Mouse (Mus musculus) stomach, embryonic 14.5 days (tissue): ENCODE measurements around the gene Ap1s2. TPM values are rescaled to one million over a fixed set of nuclear protein-coding genes. Genes with fewer than 3 reads are reported as not detected.
A peak's percentile ranks its signal among the peaks of the same experiment; 100 is the strongest.

Experiments
- ATAC-seq: fragments of 200-750 bp; cut with Nextera tagmentation; 2 replicates; pipeline ENCODE4 v1.8.0; 2017; ENCODE audit warnings: low read depth, moderate TSS enrichment; ENCODE audit not compliant: insufficient number of reproducible peaks, insufficient read depth, low FRiP score
- H3K27ac ChIP-seq: fragments of 300-500 bp; sonication (generic); 2 replicates; pipeline ENCODE4 v1.5.1; 2014; ENCODE audit warnings: mild to moderate bottlenecking, low read length, moderate library complexity, mixed read lengths
- H3K27me3 ChIP-seq: fragments of 300-500 bp; sonication (generic); 2 replicates; pipeline ENCODE4 v1.6.1; 2014; ENCODE audit warnings: low read length, control low read depth, mixed read lengths; ENCODE audit not compliant: control insufficient read depth, insufficient read depth
- H3K36me3 ChIP-seq: fragments of 300-500 bp; sonication (generic); 2 replicates; pipeline ENCODE4 v1.6.1; 2014; ENCODE audit warnings: mild to moderate bottlenecking, control low read depth, low read length, moderate library complexity, mixed read lengths; ENCODE audit not compliant: control insufficient read depth, insufficient read depth
- H3K4me1 ChIP-seq: fragments of 300-500 bp; sonication (generic); 2 replicates; pipeline ENCODE4 v1.6.1; 2014; ENCODE audit warnings: low read length, control low read depth, mixed read lengths; ENCODE audit not compliant: control insufficient read depth, insufficient read depth
- H3K4me2 ChIP-seq: fragments of 300-500 bp; sonication (generic); replicated peaks from 2 replicates; pipeline ENCODE4 v1.6.1; 2014; ENCODE audit warnings: low read depth, low read length, control low read depth
- H3K4me3 ChIP-seq: fragments of 300-500 bp; sonication (generic); 2 replicates; pipeline ENCODE4 v1.5.1; 2014; ENCODE audit warnings: low read depth, low read length, control low read depth
- H3K9ac ChIP-seq: fragments of 300-500 bp; sonication (generic); replicated peaks from 2 replicates; pipeline ENCODE4 v1.6.1; 2014; ENCODE audit warnings: low read depth, mild to moderate bottlenecking, control low read depth, low read length, moderate library complexity, mixed read lengths
- H3K9me3 ChIP-seq: fragments of 300-500 bp; sonication (generic); 2 replicates; pipeline ENCODE4 v1.6.1; 2016; ENCODE audit warnings: low read depth, low read length, control low read depth; ENCODE audit not compliant: control insufficient read depth
- WGBS: fragments of 180-500 bp; shearing (Covaris S2); extraction: QIAGEN DNeasy Blood & Tissue Kit; methylation state at CpG from one replicate; pipeline ENCODE4 v1.1.7; 2014; 5-methylcytosine and 5-hydroxymethylcytosine counted together
- polyA plus RNA-seq: library from polyadenylated mRNA; unstranded; fragments of >200 nt; fragmentation: Nextera tagmentation; extraction: Ambion mirVana; gene quantifications from 2 replicates; pipeline ENCODE4 v1.2.1, GENCODE M21; 2014

Ap1s2 gene
- polyA plus RNA-seq, 1 experiment from 2014 or later = 21.3 TPM

DNA sequence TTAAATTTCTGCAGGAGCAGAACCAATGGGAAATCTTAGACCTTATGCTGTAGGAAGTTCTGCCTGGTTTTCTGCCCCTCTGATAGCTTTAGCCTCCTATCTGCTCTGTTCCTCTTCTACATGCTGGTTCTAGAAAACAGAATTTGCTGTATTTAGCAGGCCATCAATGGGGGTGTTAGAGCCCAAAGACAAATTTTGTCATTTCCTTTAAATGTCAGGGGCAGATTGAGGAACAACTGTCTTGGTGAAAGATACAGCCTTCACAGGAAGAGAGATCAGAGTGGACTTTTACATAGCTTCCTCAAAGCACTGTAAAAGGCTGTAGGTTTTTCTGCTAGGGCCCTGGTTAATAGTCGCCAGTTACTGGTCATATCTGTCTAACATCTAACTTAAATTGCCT lies 11.5 kb upstream of the Ap1s2 start:
- no peaks in the 10 kb centered on the region for H3K36me3 ChIP-seq

DNA sequence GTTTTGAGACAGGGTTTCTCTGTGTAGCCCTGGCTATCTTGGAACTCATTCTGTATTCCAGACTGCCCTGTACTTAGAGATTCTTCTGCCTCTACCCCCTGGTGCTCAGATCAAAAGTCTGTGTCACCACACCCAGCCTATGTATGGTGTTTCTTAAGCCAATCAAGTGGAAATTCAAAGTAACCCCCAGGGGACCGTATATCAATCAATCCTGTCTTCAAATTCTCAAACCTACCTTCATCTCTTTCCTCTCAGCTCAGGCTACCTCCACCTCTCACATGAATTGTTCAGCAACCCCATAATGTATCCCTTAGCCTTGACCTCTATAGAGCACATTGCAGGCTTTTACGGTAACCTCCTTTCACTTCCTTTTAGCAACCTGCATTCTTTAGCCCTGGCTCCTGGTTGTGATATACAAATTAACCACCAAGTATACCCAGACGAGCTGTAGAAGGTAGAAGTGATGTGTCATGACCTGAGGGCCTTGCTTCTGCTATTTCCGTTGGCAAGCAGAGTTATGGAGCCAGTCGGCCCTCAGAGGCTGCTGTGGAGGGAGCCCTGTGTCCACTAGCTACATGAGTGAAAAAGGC lies 9.3 kb upstream of the Ap1s2 start:
- Histone ChIP-seq H3K27ac (no peak overlapping the region), H3K9ac (no peak overlapping the region), H3K27me3 (no peaks in the 10 kb centered on the region), H3K4me2 (no peak overlapping the region), H3K4me1 (no peaks in the 10 kb centered on the region), H3K9me3 (no peaks in the 10 kb centered on the region), H3K4me3 (no peak overlapping the region), H3K36me3 (no peaks in the 10 kb centered on the region)
- WGBS = 59% methylated on average over 5 of the region's 5 CpGs
- no peak for ATAC-seq

More for the DNA sequence above, 11.5 kb upstream of the Ap1s2 start:
- Histone ChIP-seq H3K9ac (no peak overlapping the region), H3K4me1 (no peaks in the 10 kb centered on the region), H3K9me3 (no peaks in the 10 kb centered on the region), H3K4me3 (no peak overlapping the region), H3K27me3 (no peaks in the 10 kb centered on the region), H3K27ac (no peak overlapping the region), H3K4me2 (no peak overlapping the region)
- WGBS = 62% methylated on average over 1 of the region's 1 CpGs
- no peak for ATAC-seq

DNA sequence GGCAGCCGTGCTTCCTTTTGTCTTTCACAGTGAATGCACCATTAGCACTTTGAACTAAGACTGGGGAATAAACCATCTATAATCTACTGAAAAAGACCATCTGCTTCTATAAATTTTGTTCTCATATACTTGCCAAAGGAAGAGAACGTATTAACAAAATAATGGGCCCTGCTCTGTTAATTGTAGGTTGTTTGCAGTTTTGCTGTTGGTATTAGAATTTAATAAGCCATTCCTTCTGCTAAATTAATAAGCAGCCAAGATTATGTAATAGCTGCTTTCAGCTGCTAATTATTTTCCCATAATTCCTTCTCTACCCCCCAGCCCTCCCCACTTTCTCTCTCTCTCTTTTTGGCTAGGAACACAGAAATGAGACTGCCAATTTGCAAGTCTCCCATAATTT lies 2.0 kb upstream of the Ap1s2 start:
- Histone ChIP-seq H3K4me2 (no peak overlapping the region), H3K27me3 (no peaks in the 10 kb centered on the region), H3K9ac (no peak overlapping the region), H3K4me3 (no peak overlapping the region), H3K4me1 (no peaks in the 10 kb centered on the region), H3K9me3 (no peaks in the 10 kb centered on the region), H3K27ac (no peak overlapping the region), H3K36me3 (no peaks in the 10 kb centered on the region)
- ATAC-seq = no peak
- 80% methylated on average over 2 of the region's 2 CpGs for WGBS

- Histone ChIP-seq H3K36me3 (no peaks in the 10 kb centered on the region), H3K4me2 (peak overlapping the region; percentile 45), H3K9ac (0 out of 2 replicates have a peak overlapping the region, but pooled peaks have one; percentile 25), H3K9me3 (no peaks in the 10 kb centered on the region), H3K27ac (no peak overlapping the region), H3K4me3 (peak overlapping the region; percentile 46), H3K27me3 (no peaks in the 10 kb centered on the region), H3K4me1 (no peaks in the 10 kb centered on the region)
- 27% methylated on average over 8 of the region's 8 CpGs for WGBS
- ATAC-seq = no peak
Observed at GRCm38 (mm10) chrX:163908003-163908336, 847 bp upstream of the Ap1s2 start.

DNA sequence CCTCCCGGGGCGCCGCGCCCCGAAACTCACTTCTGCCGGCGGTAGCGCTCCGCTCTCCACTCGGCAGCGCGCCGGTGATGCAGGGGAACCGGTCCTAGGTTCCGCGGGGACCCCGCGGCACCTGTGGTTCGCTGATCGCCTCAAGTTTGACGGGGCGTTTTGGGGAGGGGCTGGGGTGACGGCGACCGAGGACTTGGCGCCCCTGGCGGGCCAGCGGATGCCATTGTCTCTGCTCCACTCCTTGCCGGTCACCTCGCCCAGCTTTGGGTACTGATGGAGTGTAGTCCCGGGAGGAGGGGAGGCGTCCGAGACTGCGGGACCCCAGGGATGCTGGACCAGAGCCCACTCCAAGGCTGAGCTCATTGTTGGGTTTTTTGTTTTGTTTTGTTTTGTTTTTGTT lies 564 bp downstream of the Ap1s2 start:
- peak overlapping the region; percentile 40 for H3K4me2 ChIP-seq

DNA sequence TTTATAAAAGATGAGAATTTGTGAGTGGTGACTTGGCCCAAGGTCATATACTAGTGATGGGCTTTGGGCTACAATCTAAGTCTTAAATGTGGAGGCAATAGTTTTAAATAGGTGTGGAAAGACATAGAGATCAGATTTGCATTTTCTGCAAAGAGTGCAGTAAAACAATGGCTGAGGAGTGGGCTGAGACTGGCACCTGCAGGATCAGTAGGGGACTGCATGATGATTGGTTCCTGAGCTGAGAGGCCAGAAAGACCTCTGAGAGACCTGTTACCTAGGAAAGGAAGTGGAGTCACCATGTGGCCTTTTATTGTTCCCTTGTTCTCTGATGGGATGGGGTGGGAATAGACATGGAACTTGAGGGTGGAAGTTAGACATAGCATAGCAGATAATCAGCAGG lies 4.0 kb downstream of the Ap1s2 start:
- Histone ChIP-seq H3K4me1 (no peaks in the 10 kb centered on the region), H3K4me2 (no peak overlapping the region), H3K27me3 (no peaks in the 10 kb centered on the region), H3K27ac (no peak overlapping the region), H3K4me3 (no peak overlapping the region), H3K9me3 (no peaks in the 10 kb centered on the region), H3K9ac (no peak overlapping the region), H3K36me3 (no peaks in the 10 kb centered on the region)
- no peak for ATAC-seq

More for the DNA sequence above, 564 bp downstream of the Ap1s2 start:
- Histone ChIP-seq H3K9ac (0 out of 2 replicates have a peak overlapping the region, but pooled peaks have one; percentile 14), H3K27me3 (no peaks in the 10 kb centered on the region), H3K27ac (no peak overlapping the region), H3K4me1 (no peaks in the 10 kb centered on the region), H3K4me3 (peak overlapping the region; percentile 46), H3K9me3 (no peaks in the 10 kb centered on the region), H3K36me3 (no peaks in the 10 kb centered on the region)
- ATAC-seq = no peak; the same call in 1 of the 2 replicates
- WGBS = 24% methylated on average over 31 of the region's 34 CpGs

GRCm38 (mm10) chrX:163929550-163929949 lies 20.7 kb downstream of the Ap1s2 start:
- Histone ChIP-seq H3K9ac (no peak overlapping the region), H3K4me3 (no peak overlapping the region), H3K4me2 (no peak overlapping the region)

DNA sequence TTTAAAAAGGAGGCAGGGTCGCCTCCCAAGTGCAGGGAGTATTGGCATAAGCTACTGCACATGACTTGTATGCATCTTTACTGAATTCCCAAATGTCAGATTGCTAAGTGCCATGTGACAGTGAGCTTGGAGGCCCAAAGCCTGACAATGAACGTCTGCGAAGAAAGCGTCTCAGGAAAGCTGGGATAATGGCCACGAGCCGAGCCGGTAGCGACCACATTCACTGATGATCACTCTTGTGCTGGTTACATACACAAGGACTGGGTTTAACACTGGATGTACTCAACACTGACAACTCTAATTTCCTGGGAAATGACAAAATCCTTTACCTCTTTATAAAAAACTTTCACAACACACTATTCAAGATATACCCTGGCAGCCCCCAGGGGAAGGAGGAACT lies 25.9 kb downstream of the Ap1s2 start:
- no peak overlapping the region for H3K27ac ChIP-seq
- 81% methylated on average over 8 of the region's 8 CpGs for WGBS

More at GRCm38 (mm10) chrX:163929550-163929949, 20.7 kb downstream of the Ap1s2 start:
- Histone ChIP-seq H3K27me3 (no peaks in the 10 kb centered on the region), H3K27ac (no peak overlapping the region), H3K9me3 (no peaks in the 10 kb centered on the region), H3K36me3 (no peaks in the 10 kb centered on the region), H3K4me1 (no peaks in the 10 kb centered on the region)
- ATAC-seq = no peak

DNA sequence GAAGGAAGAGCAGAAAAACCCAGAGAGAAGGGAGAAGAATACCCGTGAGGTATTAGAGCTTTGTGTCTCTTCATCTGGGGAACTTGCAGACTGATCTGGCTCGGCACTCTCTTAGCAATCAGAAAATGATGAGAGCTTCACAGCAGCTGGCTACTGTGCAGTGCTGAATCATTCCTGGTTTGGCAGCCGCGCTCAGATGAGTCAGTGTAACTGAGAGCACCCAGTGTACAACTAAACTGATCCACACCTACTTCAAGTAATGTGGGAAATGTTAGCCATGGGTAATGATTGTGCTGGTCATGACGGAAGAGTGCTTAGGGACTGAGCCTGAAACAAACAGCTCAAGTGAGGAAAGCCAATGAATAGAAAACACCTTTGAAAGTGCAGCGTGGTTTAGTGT lies 29.8 kb downstream of the Ap1s2 start:
- Histone ChIP-seq H3K4me1 (no peaks in the 10 kb centered on the region), H3K4me2 (no peak overlapping the region), H3K9me3 (no peaks in the 10 kb centered on the region), H3K27me3 (no peaks in the 10 kb centered on the region), H3K4me3 (no peak overlapping the region), H3K36me3 (peaks cover 13% of the 10 kb centered on the region; the same call in 1 of the 2 replicates), H3K27ac (no peak overlapping the region), H3K9ac (no peak overlapping the region)
- ATAC-seq = no peak
- WGBS = 90% methylated on average over 6 of the region's 6 CpGs

More for the DNA sequence above, 25.9 kb downstream of the Ap1s2 start:
- Histone ChIP-seq H3K4me1 (no peaks in the 10 kb centered on the region), H3K36me3 (peaks cover 8% of the 10 kb centered on the region; the same call in 1 of the 2 replicates), H3K4me2 (no peak overlapping the region), H3K27me3 (no peaks in the 10 kb centered on the region), H3K9ac (no peak overlapping the region), H3K4me3 (no peak overlapping the region), H3K9me3 (no peaks in the 10 kb centered on the region)
- ATAC-seq = no peak
